Mouse (Mus musculus) telencephalon, adult 2 months (tissue): ENCODE results near the gene Arrdc1.
A peak's percentile ranks its signal among the peaks of the same experiment; 100 is the strongest.
"Not testable (repeated sequence)": the region's sequence is repeated elsewhere in the genome, so short reads cannot be mapped to it uniquely, and the experiment has no call there.

Source experiments
- DNase-seq: peaks from one replicate; pipeline ENCODE4 v3.0.0-alpha.2; 2011; ENCODE audit warnings: low read depth, low spot score

Arrdc1 gene

GRCm38 (mm10) chr2:24935057-24935796, at the start of gene Arrdc1:
Gene Arrdc1 (minus strand): TSS chr2:24935252.
- peak; percentile 89 for DNase-seq

- no peak for DNase-seq
Measured at GRCm38 (mm10) chr2:24976960-24977359, 41.9 kb upstream of the Arrdc1 start.

GRCm38 (mm10) chr2:24975704-24976297, 40.7 kb upstream of the Arrdc1 start, which contains the start of gene Pnpla7:
Gene Pnpla7 (plus strand): TSS chr2:24976033.
- peak; percentile 73 for DNase-seq

- DNase-seq: peak; percentile 98
Measured at GRCm38 (mm10) chr2:24974906-24975703, 40.1 kb upstream of the Arrdc1 start, which contains the start of gene Mrpl41. Gene Mrpl41 (minus strand): TSS chr2:24975098.

- not testable (repeated sequence) for DNase-seq
Measured at GRCm38 (mm10) chr2:24974452-24974851, 39.4 kb upstream of the Arrdc1 start.

- no peak for DNase-seq
Measured at GRCm38 (mm10) chr2:24970386-24970785, 35.3 kb upstream of the Arrdc1 start.

GRCm38 (mm10) chr2:24962304-24963000, 27.4 kb upstream of the Arrdc1 start, which contains the start of gene Dph7:
Gene Dph7 (plus strand): TSS chr2:24962400.
- peak; percentile 81 for DNase-seq

- peak; percentile 8 for DNase-seq
Measured at GRCm38 (mm10) chr2:24960910-24961309, 25.9 kb upstream of the Arrdc1 start.

GRCm38 (mm10) chr2:24952537-24953055, 17.5 kb upstream of the Arrdc1 start:
- DNase-seq: no peak

- DNase-seq: no peak
Measured at GRCm38 (mm10) chr2:24950189-24950535, 15.1 kb upstream of the Arrdc1 start.

- peak; percentile 83 for DNase-seq
Measured at GRCm38 (mm10) chr2:24949421-24950188, 14.6 kb upstream of the Arrdc1 start, which contains the start of gene Zmynd19. Gene Zmynd19 (plus strand): TSS chr2:24949792.

GRCm38 (mm10) chr2:24944304-24944703, 9.3 kb upstream of the Arrdc1 start:
- DNase-seq: not testable (repeated sequence)

GRCm38 (mm10) chr2:24942092-24942491, 7.0 kb upstream of the Arrdc1 start:
- no peak for DNase-seq

- no peak for DNase-seq
Measured at GRCm38 (mm10) chr2:24934441-24934963, 550 bp downstream of the Arrdc1 start.

- no peak for DNase-seq
Measured at GRCm38 (mm10) chr2:24929593-24929992, 5.5 kb downstream of the Arrdc1 start.

GRCm38 (mm10) chr2:24929119-24929518, 5.9 kb downstream of the Arrdc1 start:
- DNase-seq: no peak

GRCm38 (mm10) chr2:24927810-24928479, 7.1 kb downstream of the Arrdc1 start:
- no peak for DNase-seq

GRCm38 (mm10) chr2:24926965-24927358, 8.1 kb downstream of the Arrdc1 start:
- no peak for DNase-seq

- no peak for DNase-seq
Measured at GRCm38 (mm10) chr2:24926345-24926964, 8.6 kb downstream of the Arrdc1 start.
